Mouse (Mus musculus) midbrain, embryonic 14.5 days (tissue): Measurements from ENCODE around the gene Fryl. TPM values are rescaled to one million over a fixed set of nuclear protein-coding genes. Genes with fewer than 3 reads are reported as not detected.

Source experiments
- ATAC-seq: fragments of 200-750 bp; cut with Nextera tagmentation; 2 replicates; pipeline ENCODE4 v1.8.0; 2017; ENCODE audit warnings: moderate number of reproducible peaks, moderate library complexity; ENCODE audit not compliant: low FRiP score, low TSS enrichment
- DNase-seq: peaks from one replicate; pipeline ENCODE4 v3.0.0-alpha.2; 2015
- H3K27ac ChIP-seq: fragments of 300-500 bp; sonication (generic); replicated peaks from 2 replicates; pipeline ENCODE4 v1.5.1; 2014; ENCODE audit warnings: mild to moderate bottlenecking, low read depth, low read length, moderate library complexity
- H3K27me3 ChIP-seq: fragments of 300-500 bp; sonication (generic); 2 replicates; pipeline ENCODE4 v1.6.1; 2014; ENCODE audit warnings: low read length, control low read depth, mixed read lengths; ENCODE audit not compliant: control insufficient read depth, insufficient read depth
- H3K36me3 ChIP-seq: fragments of 300-500 bp; sonication (generic); 2 replicates; pipeline ENCODE4 v1.6.1; 2014; ENCODE audit warnings: low read length, control low read depth; ENCODE audit not compliant: control insufficient read depth, insufficient read depth
- H3K4me1 ChIP-seq: fragments of 300-500 bp; sonication (generic); 2 replicates; pipeline ENCODE4 v1.6.1; 2014; ENCODE audit warnings: mild to moderate bottlenecking, antibody characterized with exemption, low read length, control low read depth; ENCODE audit not compliant: control insufficient read depth, insufficient read depth
- H3K4me2 ChIP-seq: fragments of 300-500 bp; sonication (generic); 2 replicates; pipeline ENCODE4 v1.6.1; 2014; ENCODE audit warnings: mild to moderate bottlenecking, low read length, moderate library complexity
- H3K4me3 ChIP-seq: fragments of 300-500 bp; sonication (generic); replicated peaks from 2 replicates; pipeline ENCODE4 v1.5.1; 2014; ENCODE audit warnings: low read depth, low read length
- H3K9ac ChIP-seq: fragments of 300-500 bp; sonication (generic); replicated peaks from 2 replicates; pipeline ENCODE4 v1.6.1; 2014; ENCODE audit warnings: mild to moderate bottlenecking, low read length, moderate library complexity
- H3K9me3 ChIP-seq: fragments of 300-500 bp; sonication (generic); 2 replicates; pipeline ENCODE4 v1.6.1; 2016; ENCODE audit warnings: low read length, control low read depth, mixed read lengths; ENCODE audit not compliant: control insufficient read depth
- WGBS: fragments of 180-500 bp; shearing (Covaris S2); extraction: QIAGEN DNeasy Blood & Tissue Kit; methylation state at CpG from one replicate; pipeline ENCODE4 v1.1.7; 2014; 5-methylcytosine and 5-hydroxymethylcytosine counted together
- polyA plus RNA-seq: library from polyadenylated mRNA; unstranded; fragments of >200 nt; fragmentation: Nextera tagmentation; extraction: Ambion mirVana; gene quantifications from 2 replicates; pipeline ENCODE4 v1.2.1, GENCODE M21; 2014

Gene Fryl
- polyA plus RNA-seq, 1 experiment from 2014 or later, result 48.5 TPM

DNA sequence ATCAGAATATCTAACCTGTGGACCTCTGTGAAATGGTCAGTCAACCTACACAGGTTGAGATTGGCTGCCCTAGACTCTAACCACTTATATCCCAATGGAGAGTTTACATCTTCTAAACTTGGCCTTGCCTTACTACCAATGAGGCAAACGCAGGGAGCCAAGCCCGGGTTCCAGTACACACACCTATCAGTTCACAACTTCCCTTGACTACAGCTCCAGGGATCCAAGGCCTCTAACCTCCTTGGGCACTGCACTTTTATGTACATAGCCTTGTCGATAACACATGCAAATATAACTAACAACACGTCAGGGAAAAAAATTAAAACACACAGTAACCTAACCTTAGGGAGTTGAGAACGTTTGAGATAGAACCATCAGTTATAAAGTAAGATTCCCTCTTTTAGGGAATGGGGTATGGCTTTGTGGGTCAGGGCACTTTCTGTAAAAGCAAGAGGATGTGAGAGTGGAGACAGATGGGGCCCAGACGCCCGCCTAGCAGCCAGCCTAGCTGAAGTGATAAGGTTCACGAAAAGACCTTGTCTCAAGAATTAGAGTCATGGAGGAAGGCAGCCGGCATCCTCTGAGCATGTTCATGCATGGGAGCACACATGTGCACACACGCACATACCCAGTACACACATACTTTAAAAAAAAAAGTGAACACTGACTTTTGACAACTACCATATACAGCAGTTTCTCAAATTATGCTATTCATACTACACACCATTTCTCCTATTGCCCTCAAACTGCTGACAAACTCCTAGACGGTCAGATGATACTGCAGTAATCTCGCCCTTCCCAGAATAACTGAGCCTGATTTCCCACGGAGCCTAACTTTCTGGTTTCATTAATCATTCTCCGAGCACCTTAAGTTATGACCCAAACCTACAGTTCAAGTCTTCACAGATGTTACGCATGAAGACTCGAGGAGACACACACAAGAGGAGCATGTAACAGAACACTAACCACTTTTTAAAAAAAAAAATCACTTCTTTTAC, 55.7 kb downstream of the Fryl start:
- Histone ChIP-seq H3K4me1 (no peaks in the 10 kb centered on the region), H3K4me2 (no peak overlapping the region), H3K9me3 (no peaks in the 10 kb centered on the region), H3K36me3 (no peaks in the 10 kb centered on the region), H3K4me3 (no peak overlapping the region), H3K9ac (no peak overlapping the region), H3K27me3 (no peaks in the 10 kb centered on the region), H3K27ac (no peak overlapping the region)
- DNase-seq (no peak), ATAC-seq (no peak)
- WGBS, result 93% methylated on average over 16 of the region's 16 CpGs

DNA sequence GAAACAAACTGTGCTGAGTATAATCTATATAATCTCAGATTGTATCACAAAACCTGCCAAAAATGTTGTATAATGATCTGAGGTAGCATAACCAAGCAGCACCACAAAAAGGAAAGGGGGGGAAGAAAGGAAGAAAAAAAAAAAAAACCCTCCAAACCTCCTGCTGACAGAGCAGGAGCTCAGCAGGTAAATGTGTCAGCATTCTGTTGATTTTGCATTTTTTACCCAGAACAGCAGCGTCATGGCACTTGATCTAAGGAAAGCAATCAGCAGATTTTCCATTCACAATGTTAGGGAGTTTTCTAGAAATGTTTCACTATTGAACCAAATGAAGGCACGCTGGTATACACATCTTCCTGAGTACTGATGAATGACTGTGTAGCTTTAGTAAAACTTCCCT, 56.8 kb downstream of the Fryl start:
- ATAC-seq (no peak), DNase-seq (no peak)
- Histone ChIP-seq H3K9me3 (no peaks in the 10 kb centered on the region), H3K27me3 (no peaks in the 10 kb centered on the region), H3K4me1 (no peaks in the 10 kb centered on the region), H3K4me3 (no peak overlapping the region), H3K27ac (no peak overlapping the region), H3K4me2 (no peak overlapping the region), H3K9ac (no peak overlapping the region), H3K36me3 (no peaks in the 10 kb centered on the region)
- WGBS, result 85% methylated on average over 2 of the region's 2 CpGs

DNA sequence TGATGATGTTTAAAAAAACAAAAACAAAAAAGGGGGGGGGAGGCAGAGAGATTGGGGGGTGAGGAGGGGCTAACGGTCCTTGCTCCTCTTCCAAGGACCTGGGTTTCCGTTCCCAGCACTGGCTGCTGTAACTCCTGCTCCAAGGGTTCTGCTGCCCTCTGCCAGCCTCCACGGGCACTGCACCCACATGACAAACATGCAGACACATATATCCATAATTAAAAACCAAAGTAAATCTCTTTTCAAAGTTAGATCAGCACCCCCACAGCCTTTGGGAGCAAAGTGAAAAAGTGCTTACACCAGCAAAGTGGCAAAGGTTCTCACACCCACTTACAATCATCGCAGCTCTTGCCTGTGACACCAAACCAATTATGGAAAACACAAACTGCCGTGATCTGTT, 57.7 kb downstream of the Fryl start:
- Histone ChIP-seq H3K36me3 (no peaks in the 10 kb centered on the region), H3K27me3 (no peaks in the 10 kb centered on the region), H3K4me2 (no peak overlapping the region), H3K4me1 (no peaks in the 10 kb centered on the region), H3K9me3 (no peaks in the 10 kb centered on the region), H3K4me3 (no peak overlapping the region), H3K27ac (no peak overlapping the region), H3K9ac (no peak overlapping the region)
- ATAC-seq (no peak), DNase-seq (no peak)
- WGBS, result 94% methylated on average over 5 of the region's 5 CpGs

DNA sequence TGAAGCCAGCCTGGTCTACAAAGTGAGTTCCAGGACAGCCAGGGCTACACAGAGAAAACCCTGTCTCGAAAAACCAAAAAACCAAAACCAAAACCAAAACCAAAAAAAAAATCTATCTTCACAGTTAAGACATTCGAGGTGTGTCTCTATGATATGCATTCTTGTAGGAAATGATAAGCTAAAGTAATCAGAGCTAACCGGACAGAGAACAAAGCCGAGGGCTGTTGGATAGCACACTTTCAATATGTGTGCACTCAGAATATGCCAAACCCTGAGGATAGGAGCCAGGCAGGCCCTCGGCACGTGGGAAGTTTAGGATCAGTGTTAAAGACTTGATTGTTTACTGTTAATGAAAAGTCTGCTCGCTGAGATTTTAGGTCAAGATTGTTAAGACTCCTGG, 58.6 kb downstream of the Fryl start:
- no peak for DNase-seq
- H3K4me2 ChIP-seq, result no peak overlapping the region
- H3K27ac ChIP-seq, result no peak overlapping the region
- H3K4me1 ChIP-seq, result no peaks in the 10 kb centered on the region
- ATAC-seq, result no peak
- H3K27me3 ChIP-seq, result no peaks in the 10 kb centered on the region
- no peak overlapping the region for H3K4me3 ChIP-seq
- WGBS, result 96% methylated on average over 7 of the region's 7 CpGs
- H3K9ac ChIP-seq, result no peak overlapping the region
- no peaks in the 10 kb centered on the region for H3K36me3 ChIP-seq
- H3K9me3 ChIP-seq, result no peaks in the 10 kb centered on the region

DNA sequence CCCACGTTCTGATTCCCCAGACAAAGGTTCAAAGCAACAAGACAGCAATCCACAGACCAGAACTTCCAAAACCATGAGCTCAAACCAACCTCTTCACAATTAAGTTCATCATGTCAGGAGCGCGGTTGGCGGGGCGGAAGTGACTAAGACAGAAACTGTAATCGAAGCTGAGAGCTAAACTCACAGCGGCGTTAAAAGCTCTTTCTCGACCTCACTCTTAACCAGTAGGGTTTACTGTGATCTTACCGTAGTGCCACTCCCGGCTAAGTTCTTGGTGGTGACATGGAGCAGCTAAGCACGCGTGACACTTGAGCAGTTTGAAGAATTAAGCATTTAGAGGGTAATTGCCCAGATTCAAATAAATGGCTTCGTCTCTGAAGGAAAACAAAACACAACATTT, 61.7 kb downstream of the Fryl start:
- Histone ChIP-seq H3K4me2 (no peak overlapping the region), H3K9me3 (no peaks in the 10 kb centered on the region), H3K9ac (no peak overlapping the region), H3K36me3 (no peaks in the 10 kb centered on the region), H3K4me3 (no peak overlapping the region), H3K27ac (no peak overlapping the region), H3K27me3 (no peaks in the 10 kb centered on the region), H3K4me1 (no peaks in the 10 kb centered on the region)
- ATAC-seq, result no peak
- WGBS, result 95% methylated on average over 14 of the region's 14 CpGs
- no peak for DNase-seq

DNA sequence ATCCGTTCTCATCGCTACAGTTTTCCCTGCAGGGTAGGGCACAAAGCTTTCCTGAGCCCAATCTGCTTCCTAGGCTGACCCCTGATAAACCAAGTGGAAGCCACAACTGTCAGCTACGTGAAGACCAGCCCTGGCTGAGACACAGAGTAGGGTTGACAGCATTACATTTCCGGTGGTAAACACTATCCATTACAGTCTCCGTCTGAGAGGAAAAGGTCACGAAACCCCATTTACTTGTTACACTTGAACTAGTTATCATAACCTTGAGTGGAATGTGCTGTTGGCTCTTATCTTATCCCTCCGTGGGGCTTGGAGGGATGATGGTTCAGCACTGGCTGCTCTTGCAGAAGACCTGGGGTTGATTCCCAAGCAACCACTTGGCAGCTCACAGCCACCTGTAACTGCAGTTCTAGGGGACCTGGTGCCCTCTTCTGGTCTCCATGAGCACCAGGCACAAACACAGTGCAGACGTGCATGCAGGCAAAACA, 62.3 kb downstream of the Fryl start:
- Histone ChIP-seq H3K4me2 (no peak overlapping the region), H3K36me3 (no peaks in the 10 kb centered on the region), H3K9ac (no peak overlapping the region), H3K4me1 (no peaks in the 10 kb centered on the region), H3K27me3 (no peaks in the 10 kb centered on the region), H3K9me3 (no peaks in the 10 kb centered on the region), H3K27ac (no peak overlapping the region), H3K4me3 (no peak overlapping the region)
- ATAC-seq (no peak), DNase-seq (no peak)
- 90% methylated on average over 8 of the region's 8 CpGs for WGBS

DNA sequence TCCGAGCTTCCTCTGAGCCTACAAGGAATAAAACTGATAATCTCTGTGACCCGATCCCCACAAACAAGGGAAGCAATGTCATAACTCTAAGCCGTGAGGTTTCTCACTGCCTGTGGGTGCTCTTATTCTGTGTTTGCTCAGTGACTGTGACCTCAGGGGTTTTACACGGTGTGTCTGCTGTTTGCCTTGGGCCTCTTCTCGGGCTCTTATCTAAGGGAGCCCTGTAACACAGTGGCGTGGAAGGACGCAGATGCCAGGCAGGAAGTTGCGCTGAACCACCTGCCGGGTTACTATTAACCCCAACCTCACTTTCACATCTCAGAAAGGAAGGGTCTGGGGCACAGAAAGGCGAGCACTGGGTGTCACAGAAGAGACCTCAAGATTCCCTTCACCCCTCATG, 62.8 kb downstream of the Fryl start:
- DNase-seq, result no peak
- no peaks in the 10 kb centered on the region for H3K36me3 ChIP-seq
- no peaks in the 10 kb centered on the region for H3K9me3 ChIP-seq
- H3K27ac ChIP-seq, result no peak overlapping the region
- no peaks in the 10 kb centered on the region for H3K4me1 ChIP-seq
- no peak overlapping the region for H3K4me2 ChIP-seq
- 0 out of 2 replicates have a peak overlapping the region, but pooled peaks have one; percentile 1 for H3K9ac ChIP-seq
- no peak overlapping the region for H3K4me3 ChIP-seq
- H3K27me3 ChIP-seq, result no peaks in the 10 kb centered on the region
- no peak for ATAC-seq
- WGBS, result 76% methylated on average over 10 of the region's 10 CpGs

DNA sequence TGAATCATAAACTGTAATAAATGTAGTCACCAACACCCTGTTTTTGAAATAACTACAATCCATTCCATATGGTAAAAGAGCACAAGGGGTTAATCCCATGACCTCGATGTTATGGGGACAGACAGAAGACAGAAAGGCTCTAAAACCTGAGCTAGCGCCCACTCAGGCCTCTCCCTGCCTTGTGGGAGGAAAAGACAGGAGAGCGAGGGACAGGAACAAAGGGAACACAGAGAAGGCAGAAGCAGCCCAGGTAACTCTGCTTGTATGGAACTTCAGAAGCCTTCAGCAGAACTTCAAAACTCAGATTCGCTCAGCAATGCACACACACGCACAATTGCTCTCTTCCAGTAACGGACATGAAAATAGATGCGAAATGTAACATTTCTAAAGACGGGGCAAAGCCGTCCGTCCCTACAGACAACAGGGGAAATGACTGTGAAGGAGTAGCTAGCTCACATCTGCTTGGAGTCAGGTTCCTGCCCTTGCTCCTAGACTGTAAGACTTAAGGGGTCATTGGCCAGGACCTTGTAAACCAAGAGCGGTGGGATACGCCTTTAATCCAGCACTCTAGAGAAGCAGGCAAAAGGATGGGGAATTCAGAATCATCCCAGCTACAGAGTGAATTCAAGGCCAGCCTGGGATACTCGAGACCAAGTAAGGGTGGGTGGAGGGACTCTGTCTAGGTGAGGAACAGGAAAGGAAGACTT, 63.4 kb downstream of the Fryl start:
- Histone ChIP-seq H3K36me3 (no peaks in the 10 kb centered on the region), H3K4me1 (no peaks in the 10 kb centered on the region), H3K27ac (no peak overlapping the region), H3K9ac (no peak overlapping the region), H3K9me3 (no peaks in the 10 kb centered on the region), H3K4me3 (no peak overlapping the region), H3K4me2 (no peak overlapping the region), H3K27me3 (no peaks in the 10 kb centered on the region)
- WGBS, result 88% methylated on average over 13 of the region's 13 CpGs
- ATAC-seq (no peak), DNase-seq (no peak)
